Mouse (Mus musculus): ENCODE data around the gene Morc1.

GRCm38 (mm10) chr16:48585369-48585768 is 154.3 kb downstream of the Morc1 start:
- TF ChIP-seq MAX (IDR thresholded peaks at IDR 0.05; ENCODE audit: low read length) (no peak), CTCF (conservative IDR thresholded peaks at IDR 0.05 in 1 of 2, IDR thresholded peaks at IDR 0.05 in 1 of 2; ENCODE audit: low read depth in 2 of 2, low read length in 2 of 2) (no peak), POLR2A (IDR thresholded peaks at IDR 0.05; ENCODE audit: low read depth, low read length) (no peak), SMC3 (IDR thresholded peaks at IDR 0.05; ENCODE audit: low read depth, low read length) (no peak), RCOR1 (conservative IDR thresholded peaks at IDR 0.05; ENCODE audit: low read depth, low read length) (no peak), ZC3H11A (IDR thresholded peaks at IDR 0.05; ENCODE audit: low read depth, low read length) (no peak), USF2 (conservative IDR thresholded peaks at IDR 0.05; ENCODE audit: low read depth, low read length) (no peak), CHD2 (IDR thresholded peaks at IDR 0.05; ENCODE audit: low read length) (no peak), EP300 (IDR thresholded peaks at IDR 0.05; ENCODE audit: low read length) (no peak), MXI1 (IDR thresholded peaks at IDR 0.05; ENCODE audit: low read depth, low read length) (no peak), HCFC1 (IDR thresholded peaks at IDR 0.05; ENCODE audit: low read depth, low read length) (no peak), ETS1 (conservative IDR thresholded peaks at IDR 0.05; ENCODE audit: low read depth, low read length) (no peak), NELFE (IDR thresholded peaks at IDR 0.05; ENCODE audit: low read depth, low read length) (no peak)
